Mouse (Mus musculus): ENCODE measurements around the gene Arhgap9.

Gene Arhgap9

DNA sequence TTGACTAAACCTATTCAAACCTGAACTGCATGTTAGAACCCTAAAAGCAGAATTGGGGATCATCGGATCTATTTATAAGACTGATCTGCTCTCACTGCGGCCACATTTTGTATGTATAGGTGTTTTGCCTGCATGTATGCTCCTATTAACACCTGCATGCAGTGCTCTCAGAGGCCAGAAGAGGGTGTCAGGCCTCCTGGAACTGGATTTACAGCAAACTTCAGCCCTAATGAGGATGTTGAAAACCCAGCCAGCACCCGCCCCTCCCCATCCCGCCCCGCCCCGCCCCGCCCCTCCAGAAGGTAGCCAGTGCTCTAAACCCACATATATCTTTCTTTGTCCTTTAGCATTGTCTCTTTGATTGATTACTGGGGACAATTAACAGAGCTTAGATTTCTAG, 2.7 kb downstream of the Arhgap9 start:
- DNase-seq: no peak

DNA sequence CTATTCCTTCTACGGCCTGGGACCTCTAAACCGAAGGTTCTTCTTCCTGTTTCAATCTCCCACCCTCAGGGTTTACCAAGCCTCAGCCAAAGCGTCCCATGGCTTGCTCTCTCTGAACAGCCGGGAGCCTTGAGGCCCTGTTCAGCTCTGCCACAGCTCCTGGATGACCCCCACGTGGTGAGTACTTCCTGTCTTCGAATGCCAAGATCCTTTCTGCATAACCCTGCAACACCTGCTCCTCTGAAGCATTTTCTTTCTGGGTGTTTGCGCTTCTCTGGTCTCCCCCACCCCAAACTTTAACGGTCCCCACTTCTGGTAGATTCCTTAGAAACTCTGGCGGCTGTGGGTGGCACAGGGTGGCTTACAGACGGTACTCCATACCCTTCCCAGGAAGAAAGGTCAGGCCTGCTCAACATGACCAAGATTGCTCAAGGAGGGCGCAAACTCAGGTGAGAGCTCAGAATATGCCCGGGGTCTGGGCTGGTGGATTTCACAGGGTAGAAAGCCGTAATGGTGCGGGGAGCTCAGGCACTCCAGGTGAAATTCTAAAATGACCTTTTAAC, 3.8 kb downstream of the Arhgap9 start:
- DNase-seq: no peak

DNA sequence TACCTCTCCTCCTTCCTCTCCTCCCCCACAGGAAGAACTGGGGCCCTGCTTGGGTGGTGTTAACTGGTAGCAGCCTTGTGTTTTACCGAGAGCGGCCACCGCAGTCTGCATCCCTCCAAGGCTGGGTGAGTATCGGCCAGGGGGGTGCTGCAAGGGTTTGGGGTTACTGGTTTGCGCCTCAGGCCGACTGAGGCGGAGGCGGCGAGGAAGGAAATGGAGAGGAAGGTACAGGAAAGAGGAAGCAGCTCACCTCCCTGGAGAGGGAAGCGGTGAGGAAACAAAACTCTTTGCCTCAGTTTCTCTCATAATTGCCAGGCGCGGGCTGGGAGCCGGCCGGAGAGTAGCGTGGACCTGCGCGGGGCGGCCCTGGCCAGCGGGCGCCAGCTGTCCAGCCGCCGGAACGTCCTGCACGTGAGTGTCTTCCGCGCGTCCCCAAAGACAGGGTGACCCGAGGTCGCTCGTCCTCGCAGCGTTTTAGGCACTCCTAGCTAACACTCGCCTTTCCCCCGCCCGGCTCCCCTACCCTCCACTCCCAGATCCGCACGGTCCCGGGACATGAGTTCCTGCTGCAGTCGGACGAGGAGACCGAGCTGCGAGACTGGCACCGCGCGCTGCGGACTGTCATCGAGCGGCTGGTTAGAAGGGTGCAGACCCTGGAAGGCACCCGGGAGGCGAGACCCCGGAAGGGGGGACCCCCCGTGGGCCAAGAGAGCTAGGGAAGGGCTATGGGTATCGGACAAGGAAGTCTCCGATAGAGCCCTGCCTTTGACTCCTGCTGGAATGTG, 4.4 kb downstream of the Arhgap9 start:
- no peak for DNase-seq

DNA sequence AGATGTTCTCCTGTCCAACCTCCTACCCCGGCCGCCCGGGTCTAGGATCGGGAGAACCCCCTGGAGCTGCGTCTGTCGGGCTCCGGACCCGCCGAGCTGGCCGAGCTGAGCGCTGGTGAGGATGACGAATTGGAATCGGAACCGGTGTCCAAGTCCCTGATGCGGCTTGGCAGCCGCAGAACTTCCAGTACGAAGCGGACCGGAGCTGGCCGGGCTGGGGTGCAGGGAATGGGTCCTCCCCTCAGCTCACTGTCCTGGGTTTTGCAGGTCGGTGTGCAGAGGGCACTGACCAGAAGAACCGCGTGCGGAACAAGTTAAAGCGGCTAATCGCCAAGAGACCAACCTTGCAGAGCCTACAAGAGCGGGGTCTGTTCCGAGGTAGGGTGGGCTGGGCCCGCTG, 5.1 kb downstream of the Arhgap9 start:
- no peak for DNase-seq

DNA sequence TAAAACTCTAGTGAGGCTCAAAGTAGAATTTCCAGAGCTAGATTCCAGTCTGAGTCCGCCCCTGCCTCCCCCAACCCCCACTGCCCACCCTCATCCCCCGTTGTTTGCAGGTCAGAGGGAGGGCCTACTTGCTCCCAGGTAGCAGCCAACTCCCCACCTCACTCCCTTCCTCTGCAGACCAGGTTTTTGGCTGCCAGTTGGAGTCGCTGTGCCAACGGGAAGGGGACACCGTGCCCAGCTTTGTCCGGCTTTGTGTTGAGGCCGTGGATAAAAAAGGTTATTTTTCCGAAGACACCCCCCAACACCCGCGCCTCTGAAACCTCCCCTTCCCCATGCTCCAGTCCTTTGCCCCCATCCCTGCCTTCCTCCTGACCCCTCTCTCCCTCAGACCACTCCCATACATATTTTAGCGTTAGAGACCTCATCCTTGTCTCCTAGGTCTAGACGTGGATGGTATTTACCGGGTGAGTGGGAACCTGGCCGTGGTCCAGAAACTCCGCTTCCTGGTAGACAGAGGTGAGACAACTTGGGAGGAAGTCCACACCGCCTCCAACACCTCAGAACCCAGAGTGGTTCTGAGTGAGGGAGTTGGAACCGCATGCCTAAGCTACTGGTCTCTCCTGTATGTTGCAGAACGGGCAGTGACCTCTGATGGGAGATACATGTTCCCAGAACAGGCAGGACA, 5.8 kb downstream of the Arhgap9 start:
- DNase-seq: no peak

DNA sequence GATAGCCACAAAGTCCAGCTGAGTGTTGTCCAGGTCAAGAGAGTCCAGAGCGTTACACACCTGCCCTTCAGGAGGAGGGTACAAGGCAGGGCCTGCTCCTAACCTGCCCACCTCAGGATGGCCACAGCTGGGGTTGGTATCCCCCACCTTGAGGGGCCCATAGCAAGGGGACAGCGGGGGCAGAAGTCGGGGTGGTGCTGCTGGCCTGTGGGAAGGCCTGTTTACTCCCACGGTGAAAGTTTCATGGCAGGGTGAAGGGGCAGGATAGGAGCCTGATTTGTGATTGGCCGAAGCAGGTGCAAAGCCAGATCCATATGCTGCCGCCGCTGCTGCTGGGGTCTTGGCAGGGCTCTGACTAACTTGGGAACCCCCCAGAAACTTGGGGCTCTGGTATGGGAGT, 8.4 kb downstream of the Arhgap9 start:
- no peak for DNase-seq

DNA sequence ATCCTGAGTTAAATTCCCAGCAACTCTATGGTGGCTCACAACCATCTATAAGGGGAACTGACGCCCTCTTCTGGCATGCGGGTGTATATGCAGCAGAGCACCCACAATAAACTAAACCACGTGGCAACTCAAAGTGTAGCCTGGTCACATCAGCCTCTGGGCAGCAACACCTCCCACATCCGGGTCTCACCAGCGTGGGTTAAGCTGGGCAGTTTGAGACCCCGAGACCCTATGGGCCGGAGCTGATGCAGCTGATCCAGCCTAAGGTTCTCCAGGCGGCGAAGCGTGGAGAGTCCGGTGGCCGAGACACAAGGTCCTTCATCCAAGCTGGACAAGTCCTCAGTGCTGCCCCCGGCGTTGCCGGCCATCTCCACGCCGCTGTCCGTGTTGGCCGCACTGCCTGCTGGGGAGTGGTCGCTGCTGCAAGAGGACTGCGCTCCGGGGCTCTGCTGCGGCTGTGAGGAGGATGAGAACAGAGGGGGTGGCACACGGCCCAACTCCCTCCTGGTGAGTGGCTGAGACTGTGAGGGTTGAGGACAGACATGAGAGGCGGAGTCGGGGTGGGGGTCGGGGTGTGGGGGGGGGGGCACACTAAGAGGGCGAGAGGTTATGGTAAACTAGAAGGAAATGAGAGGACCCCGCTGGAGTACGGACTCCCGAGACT, 10.6 kb downstream of the Arhgap9 start:
- DNase-seq: no peak

DNA sequence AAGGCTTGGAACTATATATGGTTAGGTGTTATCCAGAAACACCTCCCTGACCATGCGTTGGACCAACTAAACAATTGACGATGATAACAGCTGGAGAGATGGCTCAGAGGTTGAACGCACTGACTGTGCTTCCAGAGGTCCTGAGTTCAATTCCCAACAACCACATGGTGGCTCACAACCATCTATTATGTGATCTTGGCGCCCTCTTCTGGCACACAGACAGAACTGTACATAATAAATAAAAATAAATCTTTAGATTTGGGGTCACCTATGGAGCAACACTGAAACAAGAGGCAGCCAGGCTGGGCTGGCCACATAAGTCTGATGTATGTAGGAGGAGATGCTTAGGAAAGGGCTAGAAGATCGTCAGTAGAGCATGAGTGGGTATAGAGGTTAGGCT, 11.4 kb downstream of the Arhgap9 start:
- no peak for DNase-seq

DNA sequence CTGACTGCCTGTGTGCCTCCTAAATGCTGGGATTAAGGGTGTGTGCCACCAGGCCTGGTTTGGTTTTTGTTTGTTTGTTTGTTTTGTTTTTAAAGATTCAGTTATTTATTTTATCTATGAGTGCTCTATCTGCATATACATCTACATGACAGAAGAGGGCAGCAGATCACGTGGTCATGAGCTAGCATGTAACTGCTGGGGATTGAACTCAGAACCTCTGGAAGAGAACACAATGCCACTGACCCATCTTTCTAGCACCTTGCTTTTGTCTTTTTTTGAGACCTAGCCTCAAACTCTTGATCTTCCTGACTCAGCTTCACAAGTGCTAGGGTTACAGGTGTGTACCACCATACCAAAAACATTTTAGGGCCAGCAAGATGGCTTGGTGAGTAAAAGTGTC, 13.5 kb downstream of the Arhgap9 start:
- no peak for DNase-seq

DNA sequence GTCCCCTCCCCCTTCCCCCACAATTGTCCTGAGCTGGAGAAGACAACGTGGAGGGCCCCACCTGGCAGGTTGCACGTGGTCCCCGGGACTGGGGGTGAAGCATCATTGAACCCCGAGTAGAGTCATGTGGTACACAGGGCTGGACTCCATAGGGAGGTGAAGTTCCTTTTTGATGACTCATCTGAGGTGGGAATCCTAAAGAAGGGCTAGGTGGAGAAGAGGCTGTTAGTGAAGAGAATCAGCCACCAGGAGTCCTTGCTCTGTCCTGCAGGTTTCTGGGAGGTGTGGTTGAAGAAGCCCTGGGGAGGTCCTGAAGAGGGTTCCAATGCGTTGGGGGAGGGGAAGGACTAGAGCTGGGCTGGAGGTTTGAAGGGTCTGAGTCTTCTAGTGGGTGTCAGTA, 15.2 kb downstream of the Arhgap9 start:
- DNase-seq: no peak

DNA sequence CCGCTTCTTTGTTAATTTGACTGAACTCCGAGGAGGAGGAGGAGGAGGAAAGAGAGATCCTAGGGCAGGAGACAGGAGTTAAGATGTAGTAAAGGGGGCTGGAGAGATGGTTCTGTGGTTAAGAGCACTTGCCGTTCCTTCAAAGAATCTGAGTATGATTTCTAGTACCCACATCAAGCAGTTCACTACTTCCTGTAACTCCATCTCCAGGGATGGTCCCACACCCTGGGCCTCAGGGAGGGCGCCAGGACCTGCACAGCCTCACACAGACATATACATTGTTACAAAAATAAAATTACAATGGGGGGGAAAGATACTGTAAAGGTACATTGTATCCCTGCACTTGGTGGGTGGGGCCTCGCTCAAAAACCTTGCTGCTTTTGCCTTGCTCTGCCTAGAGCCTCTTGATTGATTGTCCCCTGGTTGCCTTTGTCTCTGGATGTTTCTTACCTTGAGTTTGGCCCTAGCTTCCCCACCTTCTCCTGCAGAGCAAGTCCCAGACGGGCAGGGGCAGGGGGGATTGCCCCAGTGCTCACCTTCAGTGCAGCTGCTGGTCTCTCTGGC, 15.9 kb downstream of the Arhgap9 start:
- DNase-seq: no peak

DNA sequence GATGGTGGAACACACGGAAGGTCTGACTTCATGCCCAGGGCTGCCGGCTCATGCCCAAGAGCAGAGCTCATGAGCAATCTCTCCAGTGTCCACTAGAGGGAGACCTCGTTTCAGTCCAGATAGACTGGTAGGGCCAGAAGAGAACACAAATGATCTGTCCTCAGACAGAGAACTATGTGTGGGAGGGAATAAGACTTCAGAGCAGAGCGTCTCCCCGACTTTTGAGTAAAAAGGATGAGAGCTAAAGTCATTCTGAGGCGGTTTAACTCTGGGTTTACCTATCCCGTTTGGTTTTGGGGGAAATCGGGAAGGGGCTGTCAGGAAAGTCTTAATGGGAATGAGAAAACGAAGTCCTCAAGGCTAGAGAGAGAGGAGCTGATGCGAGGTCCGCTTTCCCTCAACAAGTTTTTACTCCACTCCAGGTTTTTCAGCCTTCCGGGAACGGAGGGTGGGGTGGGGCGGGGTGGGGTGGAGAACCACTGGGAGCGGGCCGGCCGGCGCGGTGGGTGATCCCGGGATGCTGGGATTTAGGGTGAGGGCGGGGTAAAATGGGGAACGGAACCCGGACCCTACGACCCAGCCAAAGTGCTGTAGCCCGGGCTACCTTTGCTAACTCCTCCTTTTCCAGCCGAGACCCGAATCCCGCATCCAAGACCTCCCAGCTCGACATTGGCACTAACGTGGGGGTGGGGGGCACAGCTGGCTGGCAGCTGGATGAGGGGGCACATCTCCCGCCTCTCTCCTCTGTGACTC, 17.3 kb downstream of the Arhgap9 start:
- peak; percentile 82 for DNase-seq

DNA sequence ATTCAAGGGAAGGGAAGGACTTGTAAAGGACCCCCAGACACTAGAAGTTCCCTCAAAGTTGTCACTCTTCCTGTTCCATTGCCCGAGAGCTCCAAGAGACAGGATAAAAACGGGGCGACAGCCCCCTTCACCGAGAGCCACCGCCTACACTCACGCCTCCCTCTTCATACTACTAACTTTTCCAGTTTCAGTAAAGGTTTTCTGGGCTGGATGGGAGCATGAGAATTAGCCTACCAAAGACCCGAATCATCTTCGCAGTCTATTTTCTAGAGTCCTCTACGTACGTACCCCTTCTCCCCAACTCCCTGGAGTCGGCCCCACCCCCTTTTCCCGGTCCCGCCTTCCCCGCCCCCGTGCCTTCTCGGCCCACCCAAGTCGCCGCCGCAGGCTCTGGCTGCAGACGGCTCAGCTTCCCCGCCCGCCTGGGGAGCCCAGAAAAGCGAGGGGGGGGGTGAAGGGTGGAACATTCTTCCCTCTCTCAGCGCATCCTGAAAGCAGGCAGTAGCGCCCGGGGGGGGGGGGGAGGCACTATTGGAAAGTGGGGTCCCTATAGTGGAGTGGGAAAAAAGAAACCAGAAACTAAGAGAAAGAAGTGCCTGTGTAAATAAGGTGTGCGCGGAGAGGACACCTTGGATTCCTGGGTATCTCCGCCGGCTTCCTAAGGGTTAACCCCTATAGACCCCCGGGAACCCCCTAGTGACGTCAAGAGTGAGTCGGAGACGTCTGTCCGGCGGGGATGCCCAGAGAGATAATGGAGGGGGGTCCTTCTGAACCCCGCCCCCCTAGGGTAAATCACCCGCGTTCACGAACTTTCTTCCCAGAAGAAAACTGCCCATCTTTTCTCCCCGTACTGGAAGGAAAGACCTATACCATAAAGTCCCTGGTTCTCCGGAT, 18.2 kb downstream of the Arhgap9 start:
- no peak for DNase-seq

DNA sequence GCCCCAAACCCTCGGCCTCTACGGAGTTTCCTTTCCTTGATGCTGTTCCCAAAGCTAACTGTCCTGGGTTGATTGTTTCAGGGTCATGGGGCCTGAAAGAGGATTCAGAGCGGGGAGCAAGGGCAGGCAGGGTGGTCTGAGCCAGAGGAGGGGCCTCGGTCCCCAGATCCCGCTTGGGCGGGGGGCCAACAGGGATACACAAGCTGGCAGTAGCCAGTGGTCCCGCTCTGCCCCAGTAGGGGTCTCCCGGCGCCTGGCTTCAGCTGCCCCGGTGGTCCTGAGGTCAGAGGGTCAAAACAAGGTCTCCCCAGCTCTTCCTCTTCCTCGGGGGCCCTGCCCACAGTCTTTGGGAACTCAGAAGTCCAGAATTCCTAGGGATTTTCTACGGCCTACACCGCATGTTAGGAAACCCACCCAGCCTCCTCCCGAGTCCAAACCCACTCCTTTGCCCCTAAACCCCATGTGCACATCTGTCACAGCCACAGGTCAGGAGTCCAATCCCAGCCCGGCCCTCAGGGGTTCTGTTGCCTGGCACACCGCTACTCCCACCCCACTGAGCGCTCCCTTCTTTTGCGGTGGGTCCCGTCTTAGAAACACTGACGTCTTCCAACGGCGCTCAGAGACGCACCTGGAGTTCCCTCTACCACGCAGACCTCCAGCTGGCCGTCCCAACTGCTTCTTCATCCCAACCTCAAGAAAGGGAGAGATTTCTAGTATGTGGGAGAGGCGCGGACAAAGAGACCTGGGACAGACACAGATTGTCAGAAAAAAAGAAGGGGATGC, 19.0 kb downstream of the Arhgap9 start:
- DNase-seq: no peak

DNA sequence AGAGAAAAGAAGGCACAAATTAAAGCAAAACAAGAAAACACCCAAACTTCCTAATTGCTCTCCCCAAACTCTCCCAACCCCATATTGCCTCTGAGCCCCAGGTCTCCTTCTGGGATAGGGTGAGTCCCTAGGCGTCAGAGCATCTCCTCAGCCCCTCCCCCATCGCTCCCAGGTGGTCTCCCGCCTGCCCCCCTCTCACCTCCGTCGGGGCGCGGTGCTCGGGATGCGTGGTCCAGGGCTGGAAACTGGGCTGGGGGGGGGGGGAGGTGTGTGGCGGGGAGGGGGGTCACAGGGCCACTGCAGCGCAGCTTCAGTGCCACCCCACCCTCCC, 19.6 kb downstream of the Arhgap9 start:
- DNase-seq: no peak

DNA sequence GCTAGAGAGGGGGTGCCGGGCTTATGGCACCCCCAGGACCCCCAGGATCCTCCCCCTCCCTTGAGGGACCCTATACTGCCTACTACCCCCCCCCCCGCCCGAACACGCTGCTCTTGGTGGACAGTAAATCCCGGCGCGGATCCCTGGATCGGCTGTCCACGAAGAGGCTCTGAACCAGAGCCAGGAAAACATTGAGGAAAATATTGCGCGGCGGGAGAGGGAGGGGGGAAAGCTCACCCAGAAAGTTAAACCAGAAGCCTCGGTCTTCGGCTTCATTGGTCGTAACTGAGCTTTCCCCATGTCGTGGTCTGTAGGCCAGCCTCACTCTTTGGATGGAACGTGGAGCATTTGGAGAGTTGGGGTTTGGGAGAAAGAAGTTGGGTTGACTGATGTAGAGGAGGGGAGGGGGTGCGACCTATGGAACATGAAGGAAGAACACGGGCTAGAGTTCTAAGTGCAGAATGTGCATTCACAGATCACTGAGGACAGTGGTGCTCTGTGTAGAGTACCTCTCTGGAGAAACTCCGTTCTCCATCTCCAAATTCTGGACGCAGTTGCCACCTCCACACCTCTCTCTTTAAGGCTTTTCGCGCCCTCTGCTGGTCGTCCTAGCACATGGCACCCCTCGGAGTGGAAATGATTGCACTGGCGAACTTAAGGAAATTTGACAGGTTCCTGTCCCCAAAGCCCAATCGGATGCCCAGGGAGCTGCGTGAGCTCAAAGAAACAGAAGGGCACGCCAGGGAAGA, 20.3 kb downstream of the Arhgap9 start, which contains the start of gene Gli1:
Gli1 (minus strand) TSS at position 84 of the 749 bp plus-strand sequence.
- peak; percentile 71 for DNase-seq

DNA sequence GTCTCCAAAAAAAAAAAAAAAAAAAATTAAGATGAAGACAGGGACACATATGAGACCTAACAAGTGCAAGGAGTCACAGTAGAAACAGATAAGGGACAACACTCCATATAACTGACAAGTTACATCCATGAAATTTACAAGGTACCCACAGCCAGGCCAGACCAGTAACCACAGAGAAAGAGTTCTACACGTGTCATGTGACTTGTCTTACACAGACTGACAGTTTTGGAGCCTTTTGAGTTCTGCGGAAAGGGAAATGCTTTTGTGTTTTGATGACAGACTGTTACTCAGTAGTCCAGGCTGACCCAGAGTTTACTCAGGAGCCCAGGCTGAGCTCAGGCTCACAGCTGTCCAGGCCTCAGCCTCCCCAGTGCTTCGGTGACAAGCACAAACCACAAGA, 21.3 kb downstream of the Arhgap9 start:
- no peak for DNase-seq

DNA sequence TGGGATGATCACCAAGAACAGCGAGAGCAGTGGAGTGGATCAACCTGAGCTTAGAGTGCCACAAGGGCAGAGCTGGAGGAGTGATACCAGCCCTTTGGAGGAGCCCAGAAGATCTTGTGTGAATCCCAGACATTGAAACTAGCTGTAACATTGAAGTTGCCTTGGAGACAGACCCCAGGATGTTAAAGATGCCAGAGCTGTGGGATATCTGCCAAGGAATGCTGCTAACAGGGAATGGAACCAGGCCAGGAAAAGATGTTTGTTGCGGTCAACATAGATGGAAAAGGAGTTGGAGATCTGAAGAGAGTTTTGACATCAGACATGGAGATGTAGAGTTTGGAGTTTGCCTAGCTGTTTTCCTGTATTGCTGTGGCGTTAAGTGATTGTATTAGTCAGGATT, 24.4 kb downstream of the Arhgap9 start:
- no peak for DNase-seq

DNA sequence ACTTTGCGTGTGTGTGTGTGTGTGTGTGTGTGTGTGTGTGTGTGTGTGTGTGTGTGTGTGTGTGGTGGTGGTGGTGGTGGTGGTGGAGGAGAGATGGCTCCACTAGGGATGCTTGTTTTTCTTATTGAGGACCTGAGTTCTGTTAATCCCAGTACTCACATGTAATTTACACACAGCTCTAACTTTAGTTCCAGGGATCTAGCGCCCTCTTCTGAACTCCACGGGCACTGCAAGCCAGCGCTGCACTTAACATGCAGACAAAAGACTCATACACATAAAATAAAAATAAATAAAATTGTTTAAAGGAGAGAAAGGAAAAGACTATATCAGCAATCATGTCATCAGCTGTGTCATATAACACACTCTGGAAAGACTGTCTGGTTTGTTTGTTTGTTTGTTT, 27.2 kb downstream of the Arhgap9 start:
- no peak for DNase-seq

DNA sequence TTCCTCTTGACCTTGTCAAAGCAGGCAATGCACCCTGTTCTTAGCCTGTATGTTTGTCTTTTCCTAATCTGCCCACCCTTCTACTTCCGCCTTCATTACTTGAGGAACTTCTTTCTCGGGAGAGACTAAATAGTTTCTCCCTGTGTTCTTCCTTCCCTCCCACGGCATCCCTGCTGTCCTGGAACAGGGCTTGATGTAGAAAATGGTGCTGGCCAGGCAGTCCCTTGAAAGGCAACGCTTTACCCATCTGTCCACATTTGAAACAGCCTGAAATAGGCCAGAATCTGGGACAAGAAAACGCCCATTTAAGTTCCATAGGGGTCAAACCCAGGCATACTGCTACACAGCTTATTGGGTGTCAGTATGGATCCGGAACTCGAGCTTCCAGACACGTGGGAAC, 28.0 kb downstream of the Arhgap9 start:
- no peak for DNase-seq

Data from right cerebral cortex, postnatal 25 days (tissue).